Mouse (Mus musculus) intestine, embryonic 14.5 days (tissue): ENCODE data around the gene 1700020A23Rik. TPM values are rescaled to one million over a fixed set of nuclear protein-coding genes. Genes with fewer than 3 reads are reported as not detected.

ENCODE experiments used
- ATAC-seq: fragments of 200-750 bp; cut with Nextera tagmentation; replicated peaks from 2 replicates; pipeline ENCODE4 v1.8.0; 2017; ENCODE audit warnings: low read depth, moderate number of reproducible peaks, moderate TSS enrichment, moderate library complexity; ENCODE audit not compliant: low FRiP score, low TSS enrichment
- DNase-seq: peaks from one replicate; pipeline ENCODE4 v3.0.0-alpha.2; 2018; ENCODE audit warnings: low spot score
- H3K27ac ChIP-seq: fragments of 300-500 bp; sonication (generic); 2 replicates; pipeline ENCODE4 v1.5.1; 2014; ENCODE audit warnings: low read depth, mild to moderate bottlenecking, control low read depth
- H3K27me3 ChIP-seq: fragments of 300-500 bp; sonication (generic); replicated peaks from 2 replicates; pipeline ENCODE4 v1.6.1; 2014; ENCODE audit warnings: low read length, control low read depth; ENCODE audit not compliant: control insufficient read depth, insufficient read depth
- H3K36me3 ChIP-seq: fragments of 300-500 bp; sonication (generic); 2 replicates; pipeline ENCODE4 v1.6.1; 2014; ENCODE audit warnings: low read length, control low read depth; ENCODE audit not compliant: control insufficient read depth, insufficient read depth
- H3K4me1 ChIP-seq: fragments of 300-500 bp; sonication (generic); replicated peaks from 2 replicates; pipeline ENCODE4 v1.6.1; 2014; ENCODE audit warnings: low read length, control low read depth, mixed read lengths; ENCODE audit not compliant: control insufficient read depth, insufficient read depth
- H3K4me2 ChIP-seq: fragments of 300-500 bp; sonication (generic); 2 replicates; pipeline ENCODE4 v1.6.1; 2014; ENCODE audit warnings: low read length
- H3K4me3 ChIP-seq: fragments of 300-500 bp; sonication (generic); 2 replicates; pipeline ENCODE4 v1.5.1; 2014; ENCODE audit warnings: low read depth, low read length, control low read depth, mixed read lengths
- H3K9ac ChIP-seq: fragments of 300-500 bp; sonication (generic); 2 replicates; pipeline ENCODE4 v1.6.1; 2014; ENCODE audit warnings: mild to moderate bottlenecking, low read length
- H3K9me3 ChIP-seq: fragments of 300-500 bp; sonication (generic); 2 replicates; pipeline ENCODE4 v1.6.1; 2016; ENCODE audit warnings: low read length, control low read depth; ENCODE audit not compliant: control insufficient read depth
- WGBS: fragments of 180-500 bp; shearing (Covaris S2); extraction: QIAGEN DNeasy Blood & Tissue Kit; methylation state at CpG from one replicate; pipeline ENCODE4 v1.1.7; 2014; 5-methylcytosine and 5-hydroxymethylcytosine counted together
- polyA plus RNA-seq: library from polyadenylated mRNA; unstranded; fragments of >200 nt; fragmentation: Nextera tagmentation; extraction: Ambion mirVana; gene quantifications from 2 replicates; pipeline ENCODE4 v1.2.1, GENCODE M21; 2014

1700020A23Rik gene
- polyA plus RNA-seq, 1 experiment from 2014 or later, result not detected

DNA sequence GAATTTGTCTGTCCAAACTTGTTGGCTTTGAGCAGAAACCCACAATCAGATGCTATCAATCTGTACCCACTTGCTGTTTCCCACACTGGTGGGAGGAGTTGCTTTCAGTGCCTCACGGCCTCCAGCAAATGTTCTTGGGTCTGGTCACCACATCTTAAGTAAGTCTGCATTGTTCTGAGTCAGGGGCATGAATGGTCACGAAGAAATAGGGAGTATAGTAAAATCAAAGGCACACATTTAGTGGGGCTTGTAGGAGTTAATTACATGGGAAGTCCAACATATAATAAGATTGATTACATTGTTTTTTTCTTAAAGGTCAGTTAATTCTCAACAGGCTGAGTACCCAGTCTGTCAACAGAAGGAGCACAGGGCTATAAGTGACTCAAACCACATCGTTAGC lies 21.9 kb upstream of the 1700020A23Rik start:
- Histone ChIP-seq H3K36me3 (no peaks in the 10 kb centered on the region), H3K27ac (no peak overlapping the region), H3K9ac (no peak overlapping the region), H3K4me1 (no peaks in the 10 kb centered on the region), H3K27me3 (no peaks in the 10 kb centered on the region), H3K9me3 (peaks cover 3% of the 10 kb centered on the region; the same call in 1 of the 2 replicates), H3K4me3 (no peak overlapping the region), H3K4me2 (no peak overlapping the region)
- 61% methylated on average over 3 of the region's 3 CpGs for WGBS
- ATAC-seq (no peak), DNase-seq (no peak)

DNA sequence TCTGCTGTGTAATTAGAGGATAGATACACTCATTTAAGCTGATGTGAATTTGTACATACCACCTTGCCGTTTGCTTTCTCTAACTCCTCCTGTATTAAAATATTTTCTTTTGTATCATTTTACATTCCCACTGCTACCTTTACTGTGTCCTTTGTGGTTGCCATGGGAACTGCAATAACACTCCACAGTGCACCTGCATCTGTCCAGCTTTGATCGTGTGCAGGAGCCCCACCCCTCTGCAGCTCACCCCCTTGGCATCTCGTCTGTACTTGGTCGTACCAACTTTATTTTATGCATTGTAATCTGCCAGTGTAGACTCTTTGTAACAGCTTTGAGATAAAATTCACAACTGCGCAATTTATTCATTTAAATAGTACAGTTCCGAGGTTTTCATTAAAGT lies 21.2 kb upstream of the 1700020A23Rik start:
- H3K9me3 ChIP-seq, result peaks cover 3% of the 10 kb centered on the region; the same call in 1 of the 2 replicates
- H3K27ac ChIP-seq, result no peak overlapping the region
- H3K4me1 ChIP-seq, result no peaks in the 10 kb centered on the region
- 74% methylated on average over 6 of the region's 6 CpGs for WGBS
- no peaks in the 10 kb centered on the region for H3K27me3 ChIP-seq
- H3K36me3 ChIP-seq, result no peaks in the 10 kb centered on the region
- DNase-seq (no peak), ATAC-seq (no peak)
- no peak overlapping the region for H3K4me2 ChIP-seq
- H3K9ac ChIP-seq, result no peak overlapping the region
- H3K4me3 ChIP-seq, result no peak overlapping the region

DNA sequence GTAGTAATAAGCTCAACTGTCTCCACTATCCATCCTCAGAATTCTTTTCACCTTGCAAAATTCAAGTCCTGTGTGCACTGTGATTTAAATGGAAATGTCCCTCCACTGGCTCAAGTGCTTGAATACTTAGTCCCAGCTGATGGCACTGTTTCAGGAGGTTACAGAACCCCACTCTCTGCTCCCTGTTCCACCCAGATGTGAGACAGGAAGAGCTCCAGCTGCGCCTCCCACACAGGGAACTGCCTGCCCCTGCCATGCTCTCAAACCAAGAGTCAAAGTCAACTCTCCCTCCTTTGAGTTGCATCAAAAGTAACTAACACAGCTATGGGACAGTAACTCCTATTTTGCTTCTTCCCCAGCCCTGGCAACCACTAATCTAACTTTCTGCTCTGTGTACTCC lies 18.8 kb upstream of the 1700020A23Rik start:
- Histone ChIP-seq H3K27ac (no peak overlapping the region), H3K4me1 (no peaks in the 10 kb centered on the region), H3K27me3 (no peaks in the 10 kb centered on the region), H3K9ac (no peak overlapping the region), H3K9me3 (peaks cover 3% of the 10 kb centered on the region; the same call in 1 of the 2 replicates), H3K4me2 (no peak overlapping the region), H3K4me3 (no peak overlapping the region), H3K36me3 (peaks cover 7% of the 10 kb centered on the region)
- WGBS, result 92% methylated on average over 1 of the region's 1 CpGs
- DNase-seq, result no peak
- ATAC-seq, result no peak

DNA sequence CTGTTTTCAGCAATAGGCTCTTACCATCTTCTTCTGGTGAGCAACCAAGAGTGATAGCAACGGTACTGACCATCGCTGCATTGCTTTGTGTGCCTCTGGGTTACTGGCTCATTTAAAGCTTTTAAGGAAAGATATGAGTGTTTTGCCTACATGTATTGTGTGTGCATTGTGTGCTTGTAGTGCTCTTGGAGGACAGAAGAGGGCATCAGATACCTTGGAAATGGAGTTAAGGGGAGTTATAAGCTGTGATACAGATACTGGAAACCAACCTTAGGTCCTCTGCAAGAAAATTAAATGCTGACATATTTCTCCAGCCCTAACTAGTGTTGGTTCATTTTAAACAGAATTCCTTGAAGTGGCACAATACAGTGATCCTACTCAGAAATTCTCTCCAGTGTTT lies 16.3 kb upstream of the 1700020A23Rik start:
- no peak overlapping the region for H3K27ac ChIP-seq
- H3K36me3 ChIP-seq, result peaks cover 23% of the 10 kb centered on the region
- no peak overlapping the region for H3K4me2 ChIP-seq
- ATAC-seq, result no peak
- no peak for DNase-seq
- peaks cover 3% of the 10 kb centered on the region; the same call in 1 of the 2 replicates for H3K9me3 ChIP-seq
- no peak overlapping the region for H3K4me3 ChIP-seq
- H3K27me3 ChIP-seq, result no peaks in the 10 kb centered on the region
- no peak overlapping the region for H3K9ac ChIP-seq
- H3K4me1 ChIP-seq, result no peaks in the 10 kb centered on the region
- 77% methylated on average over 2 of the region's 2 CpGs for WGBS

GRCm38 (mm10) chr2:130390993-130391625 lies 13.9 kb upstream of the 1700020A23Rik start:
- H3K9ac ChIP-seq, result no peak overlapping the region
- H3K4me3 ChIP-seq, result no peak overlapping the region
- H3K4me1 ChIP-seq, result no peaks in the 10 kb centered on the region
- DNase-seq (no peak), ATAC-seq (no peak)
- no peak overlapping the region for H3K27ac ChIP-seq
- 81% methylated on average over 11 of the region's 11 CpGs for WGBS
- H3K9me3 ChIP-seq, result no peaks in the 10 kb centered on the region
- H3K36me3 ChIP-seq, result peaks cover 36% of the 10 kb centered on the region
- no peak overlapping the region for H3K4me2 ChIP-seq
- no peaks in the 10 kb centered on the region for H3K27me3 ChIP-seq

DNA sequence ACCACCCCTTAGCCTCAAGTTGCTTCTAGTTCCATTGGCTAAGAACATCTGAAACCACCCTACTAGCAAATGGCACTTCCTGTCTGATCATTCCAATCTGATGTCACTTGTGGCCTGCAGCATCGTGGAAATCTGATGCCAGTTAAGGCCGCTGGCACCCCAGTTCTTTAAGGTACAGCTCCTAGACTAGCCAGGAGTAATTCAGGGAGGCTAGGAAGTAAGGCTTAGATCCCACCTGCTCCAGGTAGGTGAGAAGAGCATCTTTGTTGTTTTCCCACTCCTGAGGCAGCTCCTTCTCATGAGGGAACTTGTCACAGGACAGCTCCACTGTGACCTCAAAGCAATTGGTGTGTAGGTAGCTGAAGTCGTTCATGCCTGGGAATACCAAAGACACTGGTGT lies 12.2 kb upstream of the 1700020A23Rik start:
- peaks cover 36% of the 10 kb centered on the region for H3K36me3 ChIP-seq
- WGBS, result 85% methylated on average over 3 of the region's 3 CpGs

GRCm38 (mm10) chr2:130395696-130396095 lies 9.4 kb upstream of the 1700020A23Rik start:
- DNase-seq, result no peak
- no peaks in the 10 kb centered on the region for H3K9me3 ChIP-seq
- peaks cover 9% of the 10 kb centered on the region; the same call in 1 of the 2 replicates for H3K4me1 ChIP-seq
- WGBS, result 96% methylated on average over 11 of the region's 11 CpGs
- H3K36me3 ChIP-seq, result peaks cover 32% of the 10 kb centered on the region
- H3K27ac ChIP-seq, result no peak overlapping the region
- no peaks in the 10 kb centered on the region; the same call in 1 of the 2 replicates for H3K27me3 ChIP-seq
- no peak overlapping the region for H3K4me2 ChIP-seq
- no peak overlapping the region for H3K9ac ChIP-seq
- ATAC-seq, result no peak
- no peak overlapping the region for H3K4me3 ChIP-seq

More for the DNA sequence above, 12.2 kb upstream of the 1700020A23Rik start:
- H3K9ac ChIP-seq, result no peak overlapping the region
- H3K27me3 ChIP-seq, result no peaks in the 10 kb centered on the region
- H3K27ac ChIP-seq, result no peak overlapping the region
- no peak overlapping the region for H3K4me3 ChIP-seq
- H3K9me3 ChIP-seq, result no peaks in the 10 kb centered on the region
- ATAC-seq (no peak), DNase-seq (no peak)
- H3K4me1 ChIP-seq, result peaks cover 7% of the 10 kb centered on the region; the same call in 1 of the 2 replicates
- no peak overlapping the region for H3K4me2 ChIP-seq

GRCm38 (mm10) chr2:130397186-130397985 lies 7.7 kb upstream of the 1700020A23Rik start, which contains the start of gene Cpxm1:
Gene Cpxm1, minus strand, starts transcription at chr2:130397574.
- Histone ChIP-seq H3K4me1 (peaks cover 9% of the 10 kb centered on the region; the same call in 1 of the 2 replicates), H3K4me3 (peak within 1 kb of the TSS; percentile 61), H3K27me3 (no peaks in the 10 kb centered on the region; the same call in 1 of the 2 replicates), H3K36me3 (peaks cover 27% of the 10 kb centered on the region), H3K9ac (peak within 1 kb of the TSS; percentile 60), H3K4me2 (peak within 1 kb of the TSS; percentile 81), H3K9me3 (no peaks in the 10 kb centered on the region), H3K27ac (peak within 1 kb of the TSS; percentile 24; the same call in 1 of the 2 replicates)
- WGBS, result under 1% methylated on average over 43 of the region's 53 CpGs
- peak; percentile 87 for DNase-seq
- ATAC-seq, result peak; percentile 93
